Mouse (Mus musculus) megakaryocyte, embryonic 14.5 days (primary cell): Measurements from ENCODE around the gene Naga. TPM values are rescaled to one million over a fixed set of nuclear protein-coding genes. Genes with fewer than 3 reads are reported as not detected.

Experiments
- H3K27me3 ChIP-seq: replicated peaks from 2 replicates; pipeline ENCODE3; 2012; ENCODE audit warnings: inconsistent platforms
- H3K36me3 ChIP-seq: replicated peaks from 2 replicates; pipeline ENCODE3; 2012; ENCODE audit warnings: low read length, inconsistent platforms, mixed read lengths
- H3K4me1 ChIP-seq: 2 replicates; pipeline ENCODE4 v1.6.1; 2012; ENCODE audit warnings: inconsistent platforms
- H3K4me3 ChIP-seq: replicated peaks from 2 replicates; pipeline ENCODE3; 2012; ENCODE audit warnings: moderate library complexity, mild to moderate bottlenecking, inconsistent platforms
- H3K9me3 ChIP-seq: 2 replicates; pipeline ENCODE4 v1.6.1; 2012; ENCODE audit warnings: inconsistent platforms
- FLI1 ChIP-seq: IDR thresholded peaks from 2 replicates; pipeline ENCODE4 v1.6.1; 2012; ENCODE audit warnings: low read length, inconsistent platforms, mixed read lengths
- GATA1 ChIP-seq: IDR thresholded peaks from 3 replicates; pipeline ENCODE4 v1.6.1; 2012; ENCODE audit warnings: mixed read lengths, low read length, inconsistent platforms, borderline replicate concordance
- polyA plus RNA-seq: library from polyadenylated mRNA; stranded (reverse); fragments of >175 nt; gene quantifications from 2 replicates; pipeline ENCODE4 v1.2.3, GENCODE M21; 2012; ENCODE audit warnings: low replicate concordance; ENCODE audit not compliant: insufficient read depth

Gene Naga
- polyA plus RNA-seq, 1 experiment: 280 TPM

DNA sequence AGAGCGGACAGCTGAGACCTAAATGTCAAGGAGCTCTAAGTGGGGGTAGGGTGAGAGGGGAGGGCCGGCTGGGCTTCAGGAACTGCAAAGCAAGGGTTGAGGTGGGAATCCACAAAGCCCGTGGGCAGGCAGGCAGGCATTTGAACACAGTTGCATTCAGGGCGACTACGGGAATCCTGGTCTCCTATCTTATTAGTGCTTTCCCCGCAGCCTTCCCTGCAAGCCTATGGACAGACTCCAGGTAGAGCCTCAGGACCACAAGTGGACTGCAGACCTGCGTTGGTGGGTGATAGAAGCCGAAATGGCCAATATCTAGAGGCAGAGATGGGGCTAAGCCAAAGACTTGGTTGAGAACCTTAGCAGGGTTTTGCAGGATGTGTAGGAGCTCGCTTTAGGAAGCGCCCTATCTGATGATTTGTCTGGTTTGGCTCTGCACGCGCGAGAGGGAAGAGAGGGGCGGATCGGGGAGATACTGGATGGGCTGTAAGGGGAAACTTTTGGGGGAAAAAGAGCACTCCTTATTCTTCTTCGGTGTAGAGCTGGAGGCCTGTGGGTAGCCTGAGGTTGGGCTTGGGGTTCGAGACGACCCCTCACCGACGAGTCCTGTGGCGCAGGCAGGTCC is 1.8 kb upstream of the Naga start:
- peaks cover 5% of the 10 kb centered on the region; the same call in 1 of the 2 replicates for H3K9me3 ChIP-seq
- H3K27me3 ChIP-seq: no peaks in the 10 kb centered on the region
- H3K4me3 ChIP-seq: peak overlapping the region; percentile 92
- H3K4me1 ChIP-seq: peaks cover 90% of the 10 kb centered on the region
- TF ChIP-seq FLI1 (no peak), GATA1 (no peak)
- H3K36me3 ChIP-seq: peaks cover 40% of the 10 kb centered on the region

DNA sequence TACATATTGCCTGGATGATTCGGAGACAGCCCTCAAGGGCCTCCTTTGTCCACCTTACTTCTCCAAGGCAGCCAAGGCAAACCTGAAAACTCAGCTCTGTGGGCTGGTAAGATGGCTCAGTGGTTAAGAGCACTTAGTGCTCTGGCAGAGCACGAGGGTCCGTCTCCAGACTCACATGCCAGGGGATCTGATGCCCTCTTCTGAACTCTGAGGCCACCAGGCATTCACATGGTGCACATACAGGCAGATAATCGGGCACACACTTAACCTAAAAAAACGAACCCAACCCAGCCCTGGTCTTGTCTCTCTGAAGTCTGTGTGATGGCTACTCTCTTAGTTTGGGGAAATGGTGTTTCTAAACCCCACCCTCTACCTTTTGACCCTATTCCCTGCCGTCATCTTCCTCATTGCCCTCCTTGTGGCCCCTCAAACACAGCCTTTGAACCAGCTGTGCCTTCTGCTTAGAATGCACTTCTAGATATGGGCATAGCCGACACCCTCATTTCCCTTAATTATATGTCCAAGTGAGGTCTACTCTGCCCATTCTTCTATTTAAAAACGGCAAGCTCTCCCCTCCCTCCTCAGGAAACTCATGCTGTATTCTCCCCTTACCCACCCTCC is 1.0 kb upstream of the Naga start:
- Histone ChIP-seq H3K4me1 (peaks cover 89% of the 10 kb centered on the region), H3K9me3 (peaks cover 5% of the 10 kb centered on the region; the same call in 1 of the 2 replicates), H3K27me3 (no peaks in the 10 kb centered on the region), H3K36me3 (peaks cover 45% of the 10 kb centered on the region), H3K4me3 (peak overlapping the region; percentile 91)
- TF ChIP-seq FLI1: no peak
- no peak for TF ChIP-seq GATA1

GRCm38 (mm10) chr15:82339150-82339549 is 425 bp upstream of the Naga start:
- H3K36me3 ChIP-seq: peaks cover 45% of the 10 kb centered on the region

DNA sequence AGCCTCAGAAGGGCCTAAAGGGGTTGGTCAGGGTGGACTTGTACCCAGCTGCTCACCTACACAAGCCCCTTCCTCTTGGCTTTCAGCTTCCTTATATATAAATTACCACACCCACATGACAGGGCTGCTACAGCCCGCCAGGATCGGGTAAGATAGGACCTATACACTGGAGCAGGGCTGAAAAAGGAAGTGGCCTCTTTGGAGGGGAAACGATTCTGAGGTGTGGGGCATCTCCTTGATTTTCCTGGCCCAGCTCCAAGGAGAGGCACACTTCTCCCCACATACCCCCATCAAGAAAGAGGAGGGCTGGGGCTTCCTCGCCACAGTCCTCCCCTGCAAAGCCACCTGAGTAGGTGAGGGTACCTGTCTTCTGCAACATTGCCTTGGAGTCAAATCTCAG is 850 bp downstream of the Naga start:
- H3K27me3 ChIP-seq: no peaks in the 10 kb centered on the region
- TF ChIP-seq GATA1 (no peak), FLI1 (no peak)
- H3K9me3 ChIP-seq: no peaks in the 10 kb centered on the region
- H3K36me3 ChIP-seq: peaks cover 44% of the 10 kb centered on the region
- peaks cover 70% of the 10 kb centered on the region for H3K4me1 ChIP-seq
- peak overlapping the region; percentile 91 for H3K4me3 ChIP-seq

More at GRCm38 (mm10) chr15:82339150-82339549, 425 bp upstream of the Naga start:
- H3K27me3 ChIP-seq: no peaks in the 10 kb centered on the region
- peaks cover 83% of the 10 kb centered on the region for H3K4me1 ChIP-seq
- H3K4me3 ChIP-seq: peak overlapping the region; percentile 91
- TF ChIP-seq FLI1: no peak
- TF ChIP-seq GATA1: no peak
- peaks cover 5% of the 10 kb centered on the region; the same call in 1 of the 2 replicates for H3K9me3 ChIP-seq

DNA sequence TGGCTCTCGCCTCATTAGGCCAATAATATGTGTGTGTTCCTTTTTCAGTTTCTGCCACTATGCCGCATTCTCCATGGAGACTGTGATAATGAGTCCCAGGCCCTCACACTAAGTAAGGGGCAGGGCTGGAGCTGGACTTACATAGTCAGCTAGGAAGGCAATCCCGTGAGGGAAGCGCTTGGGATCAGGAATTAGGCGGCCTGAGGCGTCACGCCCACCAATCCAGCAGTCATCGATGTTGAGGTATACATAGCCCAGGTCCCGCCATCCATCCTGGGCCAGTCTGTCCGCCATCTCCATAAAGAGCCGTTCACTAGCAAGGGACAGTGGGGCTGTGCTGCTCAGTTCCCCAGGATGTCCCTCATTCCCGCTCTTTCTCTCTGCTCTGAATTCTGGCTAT is 2.1 kb downstream of the Naga start:
- Histone ChIP-seq H3K36me3 (peaks cover 56% of the 10 kb centered on the region), H3K4me3 (peak overlapping the region; percentile 74), H3K4me1 (peaks cover 67% of the 10 kb centered on the region)

GRCm38 (mm10) chr15:82335194-82335593 is 3.5 kb downstream of the Naga start:
- Histone ChIP-seq H3K4me3 (no peak overlapping the region), H3K27me3 (no peaks in the 10 kb centered on the region), H3K36me3 (peaks cover 70% of the 10 kb centered on the region), H3K4me1 (peaks cover 53% of the 10 kb centered on the region), H3K9me3 (no peaks in the 10 kb centered on the region)
- TF ChIP-seq FLI1 (no peak), GATA1 (no peak)

More for the DNA sequence above, 2.1 kb downstream of the Naga start:
- Histone ChIP-seq H3K9me3 (no peaks in the 10 kb centered on the region), H3K27me3 (no peaks in the 10 kb centered on the region)
- TF ChIP-seq GATA1 (no peak), FLI1 (no peak)

DNA sequence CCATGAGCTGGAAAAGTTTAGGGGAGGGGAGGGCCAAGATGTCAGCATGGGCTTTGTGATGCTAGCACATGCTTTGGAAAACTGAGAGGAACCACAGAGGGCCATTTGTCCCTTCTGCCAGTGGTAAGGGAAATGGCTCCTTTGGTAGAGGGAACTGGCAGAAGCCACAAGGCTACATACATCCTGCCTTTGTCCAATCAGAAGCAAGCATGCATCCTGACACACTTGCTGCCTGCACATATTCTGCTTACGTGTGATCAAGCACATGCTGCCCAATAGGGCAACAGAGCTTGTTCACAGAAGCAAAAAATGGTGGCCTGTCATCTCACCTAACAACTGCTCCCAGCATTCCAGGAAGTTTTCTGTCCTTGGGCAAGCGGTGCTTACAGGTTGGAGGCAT is 13.3 kb downstream of the Naga start:
- TF ChIP-seq FLI1: no peak
- no peak for TF ChIP-seq GATA1
- H3K4me1 ChIP-seq: peaks cover 35% of the 10 kb centered on the region
- peaks cover 3% of the 10 kb centered on the region for H3K27me3 ChIP-seq
- peaks cover 22% of the 10 kb centered on the region for H3K36me3 ChIP-seq
- H3K4me3 ChIP-seq: no peak overlapping the region
- peaks cover 6% of the 10 kb centered on the region for H3K9me3 ChIP-seq

GRCm38 (mm10) chr15:82322195-82322594 is 16.5 kb downstream of the Naga start:
- Histone ChIP-seq H3K27me3 (peaks cover 3% of the 10 kb centered on the region), H3K4me3 (no peak overlapping the region), H3K4me1 (peaks cover 45% of the 10 kb centered on the region), H3K9me3 (peaks cover 9% of the 10 kb centered on the region), H3K36me3 (no peaks in the 10 kb centered on the region)
- no peak for TF ChIP-seq FLI1
- no peak for TF ChIP-seq GATA1

GRCm38 (mm10) chr15:82319613-82320012 is 19.1 kb downstream of the Naga start:
- H3K4me3 ChIP-seq: no peak overlapping the region

GRCm38 (mm10) chr15:82317839-82318238 is 20.9 kb downstream of the Naga start:
- H3K4me1 ChIP-seq: peaks cover 17% of the 10 kb centered on the region
- peaks cover 9% of the 10 kb centered on the region for H3K9me3 ChIP-seq
- no peak overlapping the region for H3K4me3 ChIP-seq
- peaks cover 13% of the 10 kb centered on the region for H3K27me3 ChIP-seq
- no peaks in the 10 kb centered on the region for H3K36me3 ChIP-seq
- no peak for TF ChIP-seq FLI1
- TF ChIP-seq GATA1: no peak

More at GRCm38 (mm10) chr15:82319613-82320012, 19.1 kb downstream of the Naga start:
- peaks cover 9% of the 10 kb centered on the region for H3K9me3 ChIP-seq
- TF ChIP-seq GATA1 (no peak), FLI1 (no peak)
- H3K4me1 ChIP-seq: peaks cover 33% of the 10 kb centered on the region
- no peaks in the 10 kb centered on the region for H3K36me3 ChIP-seq
- H3K27me3 ChIP-seq: peaks cover 10% of the 10 kb centered on the region
